Mouse (Mus musculus): Measurements from ENCODE around the gene Aco2. TPM values are rescaled to one million over a fixed set of nuclear protein-coding genes. Genes with fewer than 3 reads are reported as not detected.

The Aco2 gene
- 328 TPM in 2 replicates for polyA plus RNA-seq (2012; rRNA removed)

DNA sequence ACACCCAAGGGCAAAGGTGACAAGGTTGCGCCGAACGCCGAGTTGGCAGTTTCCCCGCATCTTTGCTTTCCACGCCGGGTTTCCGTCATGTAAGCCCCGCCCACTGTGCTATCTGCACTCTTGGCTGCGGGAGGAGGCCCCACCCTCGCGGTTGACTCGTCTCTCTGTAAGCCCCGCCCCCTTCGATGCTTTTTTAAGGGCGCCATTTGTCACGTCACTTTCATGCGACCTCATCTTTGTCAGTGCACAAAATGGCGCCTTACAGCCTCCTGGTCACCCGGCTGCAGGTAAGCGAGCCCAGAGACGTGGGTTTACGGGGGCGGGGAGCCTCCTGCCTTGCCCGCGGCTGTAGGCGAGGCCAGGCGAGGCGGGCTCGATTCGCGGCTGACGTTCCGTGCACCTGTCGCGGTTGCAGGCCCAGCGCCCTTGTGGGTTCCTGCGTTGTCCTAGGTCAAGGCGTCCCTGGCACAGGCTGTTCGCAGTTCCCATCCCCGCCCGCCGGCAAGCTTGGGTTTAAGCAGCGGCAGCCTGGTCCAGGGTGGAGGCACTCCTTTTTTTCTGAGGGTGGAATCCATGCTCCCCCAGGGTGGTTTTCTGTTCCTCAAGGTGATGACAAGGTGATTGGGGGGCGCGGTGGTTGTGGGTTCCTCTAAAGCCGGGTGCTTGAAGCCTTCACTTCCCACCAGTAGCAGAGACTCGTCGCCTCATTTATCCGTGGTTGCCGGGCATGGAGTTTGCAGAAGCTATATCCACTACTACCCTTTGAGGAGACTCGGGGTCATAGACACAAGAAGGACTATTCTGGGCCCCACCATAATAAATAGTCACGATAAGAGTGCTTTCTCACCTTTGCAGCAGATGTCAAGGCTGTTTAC lies at the start of gene Aco2:
Gene Aco2 (plus strand): TSS at position 48 of the 875 bp plus-strand sequence.

DNA sequence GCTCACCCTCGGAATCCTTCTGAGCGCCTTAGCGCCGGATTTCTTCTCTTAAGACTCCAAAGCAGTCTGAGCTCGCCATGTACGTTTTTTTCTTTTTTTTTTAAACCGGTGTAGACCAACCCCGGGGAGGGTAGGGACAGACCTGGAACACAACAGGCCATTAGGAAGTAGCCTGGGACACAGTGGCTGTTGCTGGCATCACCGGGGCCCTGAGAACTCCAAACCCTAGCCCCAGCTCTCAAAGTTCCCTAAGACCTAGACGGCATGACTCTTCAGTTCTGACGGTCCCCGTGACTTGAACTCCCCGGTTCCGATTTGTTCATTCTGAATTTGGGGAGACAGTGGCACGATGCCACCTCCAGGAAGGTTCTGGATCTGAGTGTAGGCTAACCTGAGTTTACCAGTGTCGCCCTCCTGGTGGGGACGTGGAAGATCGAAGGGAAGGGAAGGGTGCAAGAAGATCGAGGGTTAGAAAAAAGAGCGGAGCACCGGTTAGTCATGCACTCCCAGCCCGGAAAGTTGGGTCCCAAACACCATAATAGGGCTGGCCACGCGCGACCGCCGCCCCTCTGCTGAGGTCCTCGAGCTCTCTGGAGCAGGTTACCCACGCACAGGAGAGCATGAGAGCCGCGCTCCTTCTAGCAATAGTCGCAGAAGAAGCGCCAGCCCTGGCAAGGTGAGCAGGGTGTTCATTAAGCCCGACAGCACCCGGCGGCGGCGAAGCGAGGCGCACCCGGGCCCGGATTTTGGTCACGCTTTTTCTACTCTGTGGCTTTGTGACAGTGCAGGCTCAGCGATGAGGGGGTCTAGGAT lies 13.4 kb upstream of the Aco2 start, which contains the start of gene Tob2:
Gene Tob2 (minus strand): TSS at position 280 of the 813 bp plus-strand sequence.

DNA sequence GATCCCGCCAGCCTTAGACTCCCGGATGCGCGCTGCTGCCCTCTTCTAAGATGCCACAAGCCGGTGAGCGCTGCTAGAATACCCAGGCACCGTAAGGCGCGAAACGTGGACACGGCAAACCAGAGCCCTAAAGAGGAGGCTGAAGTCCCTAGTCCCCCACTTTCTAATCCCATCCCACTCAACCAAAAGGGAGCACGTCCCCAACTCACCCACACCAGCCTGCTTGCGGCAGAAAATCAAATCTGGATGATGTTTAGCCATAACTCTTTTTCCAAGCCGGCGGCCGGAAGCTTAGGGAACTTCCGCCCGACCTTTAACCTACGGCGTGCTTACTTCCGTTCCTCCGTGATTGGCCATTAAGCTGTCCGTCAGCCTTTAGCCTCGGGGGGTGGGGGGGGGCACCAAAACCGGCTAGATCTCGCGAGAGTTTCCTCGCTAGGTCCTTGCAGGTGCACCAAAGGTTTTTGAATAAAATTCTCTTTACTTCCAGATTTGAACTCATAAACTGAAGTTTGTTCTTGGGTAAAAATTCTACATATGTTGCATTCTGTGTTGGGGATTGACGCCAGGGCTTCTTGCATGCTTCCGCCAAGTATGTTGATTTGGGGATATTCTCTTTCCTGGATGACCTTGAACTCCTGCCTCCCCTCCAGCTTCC lies 376 bp upstream of the Aco2 start, which contains the start of gene Phf5a:
Gene Phf5a (minus strand): TSS at position 308 of the 658 bp plus-strand sequence.

DNA sequence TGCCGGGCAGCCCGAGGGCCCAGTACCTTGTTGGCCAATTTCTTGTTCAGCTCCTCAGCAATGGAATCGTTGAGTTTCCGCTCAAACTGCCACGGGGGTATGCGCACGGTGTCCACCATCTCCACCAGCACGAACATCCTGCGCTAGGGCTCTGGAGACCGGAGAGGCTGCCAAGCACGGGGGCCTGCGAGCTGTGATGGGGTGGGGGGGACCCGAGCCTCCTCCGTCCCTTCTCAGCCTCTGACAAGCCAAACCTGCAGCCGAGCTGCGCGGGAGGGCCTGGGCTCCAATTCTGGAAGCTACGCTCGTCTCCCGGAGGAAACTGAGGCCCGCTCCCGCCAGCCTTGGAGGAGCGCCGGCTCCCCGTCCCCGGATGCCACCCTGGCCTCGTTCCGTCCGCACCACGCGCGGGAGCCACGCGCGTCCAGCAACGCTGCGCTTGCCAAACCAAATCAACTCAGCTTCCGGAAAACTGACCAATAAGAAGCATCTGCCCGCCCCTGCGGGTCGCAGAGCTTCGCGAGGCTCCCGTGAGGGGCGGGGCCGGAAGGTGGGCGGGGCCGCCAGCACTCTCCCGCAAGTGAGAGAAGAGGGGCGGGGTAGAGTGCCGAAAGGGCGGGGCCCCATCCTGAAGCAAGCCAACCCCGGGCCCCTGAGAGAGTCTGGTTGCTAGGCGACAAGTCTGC lies 53.8 kb downstream of the Aco2 start, which contains the start of gene Polr3h:
Gene Polr3h (minus strand): TSS at position 481 of the 686 bp plus-strand sequence.

DNA sequence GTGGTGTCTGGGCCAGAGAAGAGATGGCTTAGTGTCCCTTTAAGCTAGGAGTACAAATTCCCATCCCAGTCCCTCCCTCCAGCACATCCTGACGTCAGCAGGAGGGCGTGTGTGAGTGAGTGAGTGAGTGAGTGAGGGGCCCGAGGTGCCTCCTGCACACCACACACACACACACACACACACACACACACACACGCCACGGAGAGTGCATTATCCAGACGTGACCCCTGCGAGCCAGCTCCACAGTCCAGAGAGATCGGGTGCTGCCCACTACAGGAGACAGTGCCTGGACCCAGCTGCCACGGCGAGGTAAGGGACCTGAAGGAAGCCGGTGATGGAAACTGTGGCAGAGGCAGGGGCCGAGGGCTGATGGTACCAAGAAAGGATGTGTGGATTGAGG lies 64.6 kb downstream of the Aco2 start, which contains the start of gene Csdc2:
Gene Csdc2 (plus strand): TSS at position 81 of the 400 bp plus-strand sequence.

DNA sequence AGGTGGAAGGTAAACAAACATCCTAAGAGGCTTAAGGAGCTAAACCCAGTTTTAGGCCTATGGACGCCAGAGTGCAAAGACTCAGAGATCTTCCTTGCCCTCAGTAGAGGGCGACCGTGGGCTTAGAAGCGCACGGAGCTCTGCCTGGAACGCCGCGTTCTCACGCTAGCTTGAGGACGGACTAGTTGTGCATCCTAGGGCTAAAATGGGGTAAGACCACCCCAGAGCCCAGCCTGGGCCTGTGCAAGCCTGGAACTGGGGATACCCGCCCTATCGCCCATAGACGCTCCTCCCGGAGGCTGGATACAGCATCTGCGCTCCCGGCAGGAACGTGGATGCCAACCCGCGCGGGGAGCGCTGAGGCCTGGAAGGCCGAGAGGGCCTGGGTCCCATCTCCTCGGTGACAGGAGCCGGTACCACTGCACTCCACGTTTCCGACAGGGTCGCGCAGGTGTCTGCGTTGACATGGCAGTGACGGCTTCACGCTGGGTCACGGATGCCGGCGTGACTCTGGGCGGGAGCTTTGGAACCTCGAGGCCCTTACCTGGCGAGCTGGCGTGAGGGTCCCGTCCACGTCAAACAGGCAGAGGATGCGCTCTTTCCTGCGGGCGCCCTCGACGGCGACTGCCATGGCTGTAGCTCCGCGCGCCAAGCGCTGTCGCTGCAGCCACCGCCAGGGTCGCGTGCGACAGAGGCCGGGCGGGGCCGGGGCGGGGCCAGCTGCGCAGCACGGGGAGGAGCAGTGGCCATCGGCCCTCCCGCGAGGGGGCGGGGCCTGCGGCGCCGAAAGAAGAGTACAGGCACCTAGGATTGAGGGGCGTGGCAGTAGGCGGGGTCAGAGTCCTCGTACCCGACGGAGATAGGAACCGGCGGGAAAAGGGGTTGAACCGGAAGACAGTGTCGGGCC lies 88.3 kb downstream of the Aco2 start, which contains the start of gene Pmm1:
Gene Pmm1 (minus strand): TSS at position 760 of the 907 bp plus-strand sequence.

Other genes with a start within 250 kb of the Aco2 start
- gene L3mbtl2, start 208.4 kb upstream of the Aco2 start, polyA plus RNA-seq (2012; rRNA removed): 9.9 and 12.5 TPM in 2 replicates
- 5.1 and 6.6 TPM in 2 replicates for gene Chadl, start 175.0 kb upstream of the Aco2 start, polyA plus RNA-seq (2012; rRNA removed)
- 23.1 and 24.3 TPM in 2 replicates for gene Zc3h7b, start 127.3 kb upstream of the Aco2 start, polyA plus RNA-seq (2012; rRNA removed)
- 31.2 and 37.3 TPM in 2 replicates for gene Rangap1, start 126.8 kb upstream of the Aco2 start, polyA plus RNA-seq (2012; rRNA removed)
- 13.8 and 15.9 TPM in 2 replicates for gene Tef, start 69.9 kb upstream of the Aco2 start, polyA plus RNA-seq (2012; rRNA removed)
- gene Tob2, start 13.5 kb upstream of the Aco2 start, polyA plus RNA-seq (2012; rRNA removed): 31.0 and 42.2 TPM in 2 replicates
- gene Phf5a, start 398 bp upstream of the Aco2 start, polyA plus RNA-seq (2012; rRNA removed): 26.5 and 34.8 TPM in 2 replicates
- 7.0 and 8.9 TPM in 2 replicates for gene Polr3h, start 53.9 kb downstream of the Aco2 start, polyA plus RNA-seq (2012; rRNA removed)
- 9.0 and 10.8 TPM in 2 replicates for gene Csdc2, start 64.5 kb downstream of the Aco2 start, polyA plus RNA-seq (2012; rRNA removed)
- gene Pmm1, start 88.6 kb downstream of the Aco2 start, polyA plus RNA-seq (2012; rRNA removed): 52.9 and 54.6 TPM in 2 replicates
- not detected in 2 replicates for gene 1700029P11Rik, start 108.2 kb downstream of the Aco2 start, polyA plus RNA-seq (2012; rRNA removed)
- gene Xrcc6, start 115.5 kb downstream of the Aco2 start, polyA plus RNA-seq (2012; rRNA removed): 8.4 and 8.8 TPM in 2 replicates
- 21.9 and 26.4 TPM in 2 replicates for gene Desi1, start 161.6 kb downstream of the Aco2 start, polyA plus RNA-seq (2012; rRNA removed)
- gene Snu13, start 175.3 kb downstream of the Aco2 start, polyA plus RNA-seq (2012; rRNA removed): 28.5 and 37.8 TPM in 2 replicates
- not detected in 2 replicates for gene 4930407I10Rik, start 186.8 kb downstream of the Aco2 start, polyA plus RNA-seq (2012; rRNA removed)
- gene Mei1, start 197.7 kb downstream of the Aco2 start, polyA plus RNA-seq (2012; rRNA removed): not detected in 2 replicates

Measured in colon, adult 2 months (tissue).